Mouse (Mus musculus): ENCODE measurements at regions not wholly inside any gene's neighbourhood (a gene's known extent, or its start where the extent isn't known, plus 50 kb on each side); places are given as distances from the start of the nearest gene placed in this dataset.

DNA sequence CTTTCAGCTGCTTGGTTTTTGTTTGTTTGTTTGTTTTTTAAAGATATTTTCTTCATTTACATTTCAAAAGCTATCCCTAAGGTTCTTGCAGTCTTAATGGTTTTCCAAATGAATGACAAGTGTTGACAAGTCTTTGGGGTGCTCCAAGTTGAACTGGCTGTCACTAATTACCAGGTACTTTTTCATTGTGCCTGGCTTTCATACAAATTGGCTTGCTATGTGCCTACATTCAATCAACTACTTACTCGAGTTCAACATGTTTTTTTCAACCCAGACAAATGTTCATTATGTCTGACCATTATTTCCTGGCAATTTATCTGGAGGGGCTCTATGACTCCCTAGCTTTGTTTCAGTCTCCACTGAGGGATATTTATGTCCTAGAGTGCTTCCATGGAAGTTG lies 614.0 kb upstream of the Lrrn3 start:
- no peak for TF ChIP-seq CTCF (IDR thresholded peaks at IDR 0.05; ENCODE audit: low read depth, low read length)
- TF ChIP-seq GATA1 (IDR thresholded peaks at IDR 0.05; ENCODE audit: borderline replicate concordance, low read length), result no peak
